Mouse (Mus musculus): Measurements from ENCODE around the gene Lamb3.

GRCm38 (mm10) chr1:193250026-193250425 lies 42.5 kb downstream of the Lamb3 start:
- TF ChIP-seq EP300 (IDR thresholded peaks at IDR 0.05) = no peak
- TF ChIP-seq CTCF (IDR thresholded peaks at IDR 0.05) = no peak

Data from lung, postnatal 0 days (tissue).